Mouse (Mus musculus) embryo, embryonic 11.5 days (tissue): ENCODE results near the gene Fam49a.

Source experiments
- DNase-seq: peaks from one replicate; pipeline ENCODE4 v3.0.0-alpha.2; 2012; ENCODE audit warnings: low read depth, low spot score

The Fam49a gene

DNA sequence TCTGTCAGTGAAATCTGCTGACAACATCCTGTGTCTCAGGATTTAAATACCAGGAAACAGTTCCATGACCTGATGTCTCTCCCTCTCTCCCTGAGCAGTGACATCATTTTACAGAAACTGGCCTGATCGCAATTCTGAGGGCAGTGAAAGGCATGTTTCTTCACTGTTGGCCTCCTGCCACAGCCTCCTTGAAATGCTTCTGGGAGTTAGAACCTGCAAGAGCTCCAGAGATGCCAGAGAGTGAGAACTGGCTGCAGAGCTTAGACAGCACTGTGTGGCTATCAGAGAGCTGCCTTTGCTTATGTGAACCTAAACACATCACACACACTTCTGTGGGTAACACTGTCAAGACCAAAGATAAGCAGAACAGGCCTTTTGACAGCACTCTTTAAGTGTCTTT lies 94.5 kb downstream of the Fam49a start:
- no peak for DNase-seq

DNA sequence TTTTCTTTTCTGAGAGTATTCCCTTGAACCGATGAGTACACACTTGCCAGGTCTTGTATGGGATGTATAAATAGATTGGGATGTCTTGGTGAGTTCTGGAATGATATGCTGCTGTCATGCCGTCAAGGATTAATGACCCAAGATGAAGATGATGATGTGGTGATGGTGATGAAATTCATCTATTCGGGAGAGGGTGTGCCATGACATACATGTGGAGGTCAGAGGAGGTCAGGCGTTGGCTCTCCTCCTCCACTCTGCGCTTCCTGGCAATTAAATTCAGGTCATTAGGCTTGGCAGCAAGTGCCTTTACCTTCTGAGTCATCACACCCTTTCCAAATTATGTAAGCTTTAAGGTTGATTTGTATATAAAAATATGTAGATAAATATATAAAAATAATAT lies 95.0 kb downstream of the Fam49a start:
- no peak for DNase-seq

DNA sequence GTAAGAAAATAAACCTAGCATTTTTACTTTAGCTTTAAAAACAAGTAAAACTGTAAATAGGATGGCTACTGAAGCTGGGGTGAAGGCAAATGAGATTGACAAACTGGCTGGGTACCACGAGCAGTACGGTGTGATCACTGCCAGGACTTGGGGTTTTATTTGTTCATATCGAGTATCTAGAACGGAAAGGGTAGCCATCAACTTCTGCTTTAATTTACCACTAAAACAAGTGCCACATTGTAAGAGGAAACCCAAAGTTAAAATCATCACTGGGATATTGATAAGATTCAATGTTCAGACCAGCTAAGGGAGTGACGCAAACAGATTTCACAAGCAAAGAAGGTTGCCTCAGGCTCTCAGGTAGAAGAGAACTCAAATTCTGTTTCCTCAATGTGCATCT lies 98.0 kb downstream of the Fam49a start:
- DNase-seq = no peak

DNA sequence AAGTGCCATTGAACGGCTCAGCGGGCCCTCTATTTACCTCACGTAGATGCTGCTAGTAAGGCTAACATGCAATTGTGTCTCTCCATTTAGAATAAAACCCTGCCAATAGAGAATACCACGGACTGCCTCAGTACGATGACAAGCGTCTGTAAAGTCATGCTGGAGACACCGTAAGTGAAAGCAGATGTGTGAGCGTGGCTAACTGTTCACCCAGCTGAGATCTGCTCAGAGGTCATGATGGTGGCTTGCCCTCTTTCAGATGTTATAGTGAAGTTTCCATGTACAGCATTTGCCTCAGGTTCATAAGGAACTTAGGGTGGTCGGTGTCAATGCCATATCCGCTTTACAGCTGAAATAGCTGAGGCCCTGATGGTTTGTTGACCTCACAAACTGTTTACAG lies 100.4 kb downstream of the Fam49a start:
- no peak for DNase-seq

DNA sequence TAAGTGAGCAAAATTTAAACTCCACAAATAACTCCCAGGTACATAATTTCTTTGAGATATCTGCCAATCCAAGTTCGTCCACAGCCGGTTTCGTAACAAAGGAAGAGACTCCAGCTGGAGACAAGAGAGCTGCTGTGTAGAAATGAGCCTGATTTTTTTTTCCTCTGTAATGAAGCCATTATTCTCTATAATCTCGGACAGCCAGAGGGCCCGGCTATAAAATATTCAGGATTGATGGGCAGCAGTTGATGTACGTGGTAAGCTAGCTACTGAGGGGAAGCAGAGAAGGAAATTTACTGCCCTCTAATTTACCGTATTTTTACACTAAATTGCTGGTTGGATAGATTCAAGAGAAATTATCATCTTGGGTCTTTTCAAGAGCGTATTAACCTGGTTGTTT lies 102.3 kb downstream of the Fam49a start:
- no peak for DNase-seq

DNA sequence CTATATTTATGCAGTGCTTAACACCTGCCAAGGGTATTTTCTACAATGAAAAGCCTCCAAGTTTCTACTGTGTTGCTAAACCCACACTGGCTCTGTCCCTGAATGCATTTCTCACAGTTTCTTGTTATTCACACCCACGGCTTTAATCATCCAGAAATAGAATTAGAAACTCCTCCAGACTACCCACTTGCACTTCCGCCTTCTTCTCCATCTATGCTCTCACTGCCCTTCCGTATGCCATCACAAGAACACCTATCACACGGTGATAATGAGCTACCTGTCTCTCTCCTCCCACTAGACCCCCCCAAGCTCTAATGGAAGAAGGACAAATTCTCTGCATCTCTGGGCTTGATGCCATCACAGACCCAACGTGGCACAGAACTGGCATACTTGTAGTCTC lies 105.5 kb downstream of the Fam49a start:
- DNase-seq = no peak

DNA sequence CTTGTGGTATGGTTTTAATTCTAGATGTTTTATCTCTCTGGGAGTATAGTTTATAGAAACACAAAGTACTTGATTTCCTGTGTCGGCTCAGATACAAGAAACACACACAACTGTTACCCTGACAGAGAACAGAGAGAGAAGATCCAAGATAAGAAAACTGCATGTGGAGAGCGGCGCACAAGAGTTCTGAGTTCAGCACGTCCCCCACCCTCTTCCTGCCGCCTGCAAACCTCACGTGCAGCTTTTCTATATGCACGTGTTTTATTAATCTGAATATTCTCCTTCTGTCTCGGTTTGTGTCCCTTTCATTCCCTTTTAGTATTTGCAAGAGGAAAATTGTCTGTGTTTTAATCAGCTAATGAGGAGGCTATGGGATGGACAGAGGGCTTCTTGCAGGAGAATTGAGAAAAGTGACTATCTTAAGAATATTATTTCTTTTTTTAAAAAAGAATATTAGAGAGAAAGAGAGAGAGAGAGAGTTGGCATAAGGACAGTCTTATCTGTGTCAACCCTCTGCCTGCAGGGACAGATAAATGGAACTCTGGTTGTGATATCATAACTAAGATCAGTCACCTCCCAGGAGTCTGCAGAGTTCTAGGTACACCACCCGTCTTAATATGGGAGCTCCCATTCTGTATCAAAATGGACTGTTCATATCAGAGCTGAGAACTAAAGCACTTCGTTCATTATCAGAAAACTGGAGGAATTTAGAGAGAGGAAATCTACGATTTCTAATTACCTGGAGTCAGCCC lies 111.3 kb downstream of the Fam49a start:
- DNase-seq = no peak

DNA sequence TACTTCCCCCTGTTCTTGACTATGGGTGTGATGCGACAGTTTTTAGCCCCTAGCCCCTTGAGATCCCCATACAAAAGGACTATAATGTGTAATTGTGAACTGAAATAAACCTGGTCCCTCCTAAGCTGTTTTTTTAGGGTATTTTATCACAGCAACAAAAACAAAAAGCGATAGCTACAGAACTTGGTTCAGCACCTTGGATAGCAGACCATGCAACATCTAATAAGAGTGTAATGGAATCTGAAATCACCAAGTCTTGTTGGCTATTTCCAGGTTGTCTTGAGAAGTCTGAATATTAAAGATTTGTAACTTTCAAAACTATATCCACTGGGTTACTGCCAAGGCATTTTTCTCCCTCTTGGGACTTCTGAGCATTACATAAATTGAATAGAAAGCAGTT lies 117.1 kb downstream of the Fam49a start:
- DNase-seq = no peak

DNA sequence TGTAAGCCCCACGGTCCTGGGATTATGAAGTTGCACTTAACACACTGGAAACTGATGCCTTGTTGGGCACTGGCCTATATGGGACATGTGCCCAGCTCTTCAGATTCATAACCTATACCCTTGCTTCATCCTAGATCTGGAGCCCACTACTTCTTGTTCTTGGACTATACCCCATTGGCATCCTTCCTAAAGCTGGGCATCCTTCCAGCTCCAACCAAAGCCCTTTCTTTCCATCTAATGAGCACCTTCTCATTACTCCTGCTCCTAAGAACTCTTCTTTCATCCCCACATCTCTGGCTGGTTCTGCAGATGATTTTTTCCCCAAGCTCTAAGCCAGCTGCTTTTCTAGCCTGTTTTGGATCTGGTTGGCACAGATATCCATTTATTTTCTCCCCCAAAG lies 127.3 kb downstream of the Fam49a start:
- no peak for DNase-seq

DNA sequence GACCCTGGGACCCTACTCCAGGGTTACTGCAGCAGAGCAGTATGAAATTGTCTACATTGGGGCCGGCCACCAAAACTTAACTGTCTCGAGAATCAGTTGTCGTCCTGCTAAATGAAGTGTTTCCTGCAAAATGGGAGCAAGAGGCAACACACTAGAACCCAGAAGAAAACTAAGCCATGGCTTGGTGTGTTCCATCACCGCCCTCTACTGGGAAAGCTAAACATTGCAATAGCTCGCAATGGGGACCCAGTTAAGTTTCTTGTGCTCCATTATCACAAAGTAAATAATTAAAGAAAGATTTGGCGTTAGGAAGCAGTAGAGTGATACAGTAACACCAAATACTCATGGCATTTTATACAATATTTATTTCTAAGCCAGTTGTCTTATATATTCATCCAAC lies 134.3 kb downstream of the Fam49a start:
- no peak for DNase-seq

DNA sequence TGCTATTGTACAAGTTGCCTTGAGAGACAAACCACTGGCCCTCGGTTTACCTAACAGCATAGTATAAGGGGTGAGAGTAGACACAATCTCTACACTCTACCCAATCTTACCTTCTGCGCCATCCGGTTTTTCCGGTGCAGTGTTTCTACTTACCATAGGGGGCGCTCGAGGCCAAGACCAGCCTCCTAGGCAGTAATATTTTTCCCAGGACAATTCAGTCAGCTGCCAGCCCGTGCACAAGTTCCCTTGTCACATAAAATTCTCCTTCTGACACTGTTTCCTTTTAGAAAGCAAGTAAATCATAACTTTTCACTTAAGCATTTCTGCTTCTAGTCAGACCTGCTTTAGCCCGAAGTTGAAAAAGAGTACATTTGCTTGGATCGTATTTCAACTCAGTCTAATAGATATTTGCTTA lies 139.1 kb downstream of the Fam49a start:
- DNase-seq = peak; percentile 39

DNA sequence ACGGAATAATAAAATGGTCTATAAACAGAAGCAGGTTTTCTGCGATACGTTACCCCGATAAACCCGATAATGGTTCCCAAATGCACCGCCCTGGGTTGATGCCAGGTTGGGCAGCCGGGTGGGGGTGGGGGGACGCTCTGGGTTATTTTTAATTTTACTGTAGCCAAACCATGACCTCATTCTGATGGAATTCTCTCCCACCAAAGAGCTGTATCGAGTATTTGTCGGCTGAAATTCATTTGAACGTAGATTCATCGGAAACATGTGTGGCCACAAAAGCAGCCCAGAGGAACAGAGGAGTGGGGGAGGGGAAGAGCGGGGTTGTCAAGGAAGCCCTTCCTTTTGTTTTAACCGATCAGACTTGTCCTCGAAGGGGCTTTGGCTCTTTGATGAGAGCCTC lies 139.6 kb downstream of the Fam49a start:
- DNase-seq = peak; percentile 49

DNA sequence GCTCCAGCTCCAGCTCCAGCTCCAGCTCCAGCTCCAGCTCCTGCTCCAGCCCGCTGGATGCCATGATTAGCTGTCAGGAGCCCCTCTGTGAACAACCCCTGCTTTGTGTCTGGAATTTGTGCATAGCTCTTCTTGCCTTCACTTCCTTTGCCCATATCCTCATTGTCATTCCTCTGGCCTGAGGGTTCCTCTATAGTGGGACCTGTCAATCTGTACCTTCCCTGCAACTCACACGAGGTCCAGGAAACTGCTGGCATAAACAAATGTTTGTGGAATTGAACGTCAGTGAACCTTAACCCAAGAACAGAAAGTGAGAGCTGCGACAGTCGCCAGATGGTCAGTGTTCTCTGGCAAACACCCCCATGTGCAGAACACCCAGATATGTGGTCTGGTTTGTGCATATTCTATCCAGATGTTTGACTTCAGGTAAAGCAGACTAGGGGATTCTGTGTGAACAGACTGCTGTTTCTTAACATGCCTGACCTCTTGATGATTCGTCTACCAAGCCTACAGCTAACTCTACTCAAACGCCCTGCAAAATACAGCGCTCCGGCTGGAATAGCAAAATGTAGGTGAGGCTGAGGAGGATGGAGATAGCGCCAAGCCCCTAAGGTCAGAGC lies 143.7 kb downstream of the Fam49a start:
- no peak for DNase-seq

DNA sequence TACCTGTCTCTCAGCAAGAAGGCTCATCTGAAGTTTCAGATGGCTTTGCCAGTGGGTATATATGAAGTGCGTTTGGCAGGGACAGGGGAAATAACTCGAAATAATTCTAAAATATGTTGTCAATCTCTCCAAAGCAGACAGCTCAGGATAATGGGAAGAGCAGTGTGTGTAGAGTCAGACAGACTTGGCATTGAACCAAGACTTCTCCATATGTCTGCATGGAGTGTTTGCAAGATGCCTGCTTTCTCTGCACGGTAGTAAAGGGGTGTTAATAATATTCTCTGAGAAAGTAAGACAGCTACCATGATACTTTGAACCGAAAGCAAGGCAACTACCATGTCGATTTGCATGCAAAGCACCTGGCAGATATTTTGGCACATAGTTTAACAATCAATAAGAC lies 147.1 kb downstream of the Fam49a start:
- no peak for DNase-seq

DNA sequence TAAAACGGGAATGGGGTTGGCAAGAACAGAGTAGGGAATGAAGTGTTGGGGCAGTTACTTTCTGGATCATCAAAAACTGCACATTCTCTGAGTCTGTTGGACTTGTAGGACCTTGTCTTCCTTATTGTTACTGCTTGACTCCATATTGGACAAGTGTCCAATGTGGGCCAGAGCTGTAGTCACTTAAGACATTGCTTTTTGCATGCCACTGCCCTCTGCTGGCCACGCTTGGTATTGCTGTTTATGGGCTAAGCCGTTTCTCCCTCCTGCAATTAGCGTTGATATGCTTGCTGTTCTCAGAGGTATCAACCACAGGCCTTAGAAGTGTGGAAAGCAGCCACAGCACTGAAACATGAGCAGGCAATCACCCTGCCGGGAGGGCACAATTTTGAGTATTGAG lies 150.7 kb downstream of the Fam49a start:
- peak; percentile 63 for DNase-seq

DNA sequence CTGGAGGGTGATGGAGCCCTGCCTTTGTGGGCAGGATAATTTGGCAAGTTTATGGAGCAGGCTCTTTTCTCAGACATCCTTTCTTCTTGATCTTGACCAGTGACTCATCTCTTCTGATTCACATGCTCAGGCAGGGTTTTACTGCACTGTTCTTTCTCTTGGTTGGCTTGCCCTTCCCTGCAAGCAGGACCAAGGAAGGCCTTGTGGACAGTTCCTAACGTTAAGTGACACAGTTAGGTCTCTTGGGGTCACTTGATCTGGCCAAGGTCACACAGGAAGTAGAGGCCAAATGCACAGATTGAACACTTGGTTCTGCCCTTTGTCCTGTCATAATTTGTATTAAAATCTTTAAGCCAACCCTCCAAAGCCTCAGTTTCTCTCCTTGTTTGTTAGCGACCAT lies 158.5 kb downstream of the Fam49a start:
- no peak for DNase-seq

DNA sequence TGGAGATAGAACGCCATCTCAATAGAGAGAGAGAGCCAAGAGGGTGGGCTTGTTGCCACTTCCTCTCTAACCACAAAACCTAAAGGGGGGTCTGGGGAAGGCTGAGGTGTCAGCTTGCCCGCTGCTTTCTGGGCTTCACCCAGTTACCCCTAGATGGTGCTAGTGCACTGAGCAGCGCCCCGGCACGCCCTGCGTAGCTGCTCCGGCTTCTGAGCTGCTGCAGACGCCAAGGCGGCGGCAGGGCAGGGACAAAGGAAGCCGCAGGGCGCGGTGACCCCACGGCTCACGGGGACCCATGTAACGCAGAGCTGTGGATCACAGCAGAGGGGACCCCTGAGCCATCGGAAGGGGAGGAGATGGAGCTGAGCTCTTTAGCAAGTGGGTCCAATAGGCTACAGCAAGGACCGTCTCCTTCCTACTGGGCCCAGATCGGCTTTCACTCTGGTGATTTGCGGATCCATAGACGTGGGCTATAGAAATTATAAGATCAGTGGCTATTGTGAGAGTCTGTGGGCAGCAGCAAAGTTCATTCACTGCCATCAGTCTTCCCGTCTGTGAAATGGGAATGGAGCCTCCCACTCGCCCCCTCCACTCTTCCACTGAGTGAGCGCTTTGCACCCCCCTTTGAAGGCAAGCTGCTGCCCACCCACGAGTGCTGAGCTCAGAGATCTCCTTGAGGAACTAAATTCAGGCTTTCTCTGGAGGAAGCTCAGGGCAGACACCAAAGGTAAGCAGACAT lies 159.1 kb downstream of the Fam49a start:
- peak; percentile 82 for DNase-seq

DNA sequence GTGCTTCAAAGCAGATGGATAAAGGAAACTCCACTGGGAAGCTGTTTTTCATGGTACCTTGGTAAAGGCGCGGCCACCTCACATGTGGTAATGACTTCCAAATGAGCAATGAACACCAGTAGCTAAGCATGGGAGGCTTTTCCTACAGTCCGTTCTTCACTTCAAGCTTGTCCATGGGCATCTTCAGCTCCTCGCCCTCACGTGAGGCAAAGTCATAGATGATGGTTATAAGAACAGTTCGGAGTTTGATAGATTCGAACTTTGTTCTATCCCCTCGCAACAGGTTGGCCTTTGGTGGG lies 159.6 kb downstream of the Fam49a start:
- DNase-seq = no peak

DNA sequence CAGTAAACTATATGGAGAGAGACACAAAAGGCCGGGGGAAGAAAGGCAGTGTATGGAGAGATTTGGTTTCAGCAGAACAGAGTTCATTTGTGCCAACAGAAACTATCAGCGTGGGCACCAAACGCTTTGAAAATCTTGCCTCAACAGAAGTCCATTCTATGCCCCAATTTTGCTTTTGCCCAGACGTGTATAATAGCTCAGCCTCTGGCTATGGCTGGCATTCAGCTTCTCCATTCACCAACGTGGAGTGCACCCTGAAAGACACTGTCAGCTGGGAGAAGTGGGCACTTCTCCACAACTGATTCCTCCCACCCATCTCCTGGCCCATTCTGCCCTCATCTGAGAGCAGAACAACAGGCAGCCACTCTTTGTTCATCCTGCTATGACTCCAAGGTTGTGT lies 163.2 kb downstream of the Fam49a start:
- no peak for DNase-seq

DNA sequence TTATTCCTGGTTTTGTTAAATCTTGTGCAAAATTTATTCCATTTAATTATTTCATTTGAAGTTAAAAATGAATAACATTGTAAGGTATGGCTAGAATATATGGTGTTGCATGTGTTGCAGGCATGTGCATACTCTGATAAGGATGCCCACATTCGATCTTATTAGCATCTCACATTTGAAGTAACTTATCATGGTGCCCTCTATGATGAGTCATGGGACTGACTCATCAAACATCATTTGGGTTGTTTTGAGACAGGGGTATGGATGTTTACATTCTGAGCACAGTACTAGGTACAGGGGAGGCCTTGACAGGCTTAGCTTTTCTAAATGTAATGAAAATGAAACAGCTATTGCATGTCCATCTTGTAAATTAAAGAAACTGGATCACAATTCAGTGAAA lies 165.3 kb downstream of the Fam49a start:
- no peak for DNase-seq

DNA sequence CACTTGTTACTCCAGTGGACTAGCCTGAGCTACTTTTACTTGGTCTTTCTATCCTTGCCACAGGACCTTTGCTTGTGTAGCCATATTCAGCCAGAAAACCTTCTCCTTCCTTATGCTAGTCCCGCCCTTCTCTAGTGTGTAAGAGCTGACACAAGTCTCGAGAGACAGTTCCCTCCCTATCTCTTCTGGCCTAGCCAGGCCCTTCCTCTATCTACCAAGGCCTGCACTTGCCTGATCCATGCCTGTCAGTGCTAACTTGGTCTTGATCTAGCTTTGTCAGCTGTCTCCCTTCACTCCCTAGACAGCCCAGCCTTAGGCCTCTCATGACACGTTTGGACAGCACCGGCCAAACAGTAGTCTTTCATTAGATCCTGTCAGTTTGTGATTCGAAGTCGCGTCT lies 166.9 kb downstream of the Fam49a start:
- no peak for DNase-seq
